Mouse (Mus musculus) T-helper 2 cell (primary cell): ENCODE measurements around the gene Gm14226.
"Not testable (repeated sequence)": the region's sequence is repeated elsewhere in the genome, so short reads cannot be mapped to it uniquely, and the experiment has no call there.

Source experiments
- in situ Hi-C: fragments of 300-600 bp; cut with MboI, MseI; formaldehyde crosslinking; loops from one replicate; pipeline ENCODE4 v1.15.1; 2025; ENCODE audit warnings: high pct_unique_total_duplicates

Gene Gm14226

DNA sequence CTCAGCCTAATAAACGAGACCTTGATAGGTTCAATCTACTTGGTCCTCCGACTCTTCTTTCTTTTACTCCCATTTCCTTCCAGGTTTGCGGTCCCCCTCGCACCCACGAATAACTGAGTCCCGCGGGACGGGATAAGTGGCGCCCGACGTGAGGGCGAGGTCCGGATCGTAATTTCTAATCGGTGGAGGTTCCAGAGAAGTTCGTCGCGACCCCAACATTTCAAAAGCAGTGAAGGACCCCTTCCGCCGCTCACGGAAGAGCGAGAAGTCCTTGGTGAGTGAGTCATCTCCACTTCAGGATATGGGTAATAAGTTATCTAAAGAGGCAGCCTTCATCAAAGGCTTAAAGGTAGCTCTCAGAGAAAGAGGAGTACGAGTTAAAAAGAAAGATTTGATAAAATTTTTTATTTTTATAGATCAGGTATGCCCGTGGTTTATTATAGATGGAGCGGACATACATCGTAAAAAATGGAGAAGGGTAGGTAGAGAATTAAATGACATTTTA, at the start of gene Gm14226:
Gene Gm14226, plus strand, starts transcription at position 16 of the 505 bp plus-strand sequence.
- in situ Hi-C loops: not testable (repeated sequence)

GRCm38 (mm10) chr2:154969740-154970397, 48.2 kb upstream of the Gm14226 start:
- in situ Hi-C loops: not testable (repeated sequence)

GRCm38 (mm10) chr2:154971919-154972692, 46.0 kb upstream of the Gm14226 start:
- in situ Hi-C loops: no loop called here

- in situ Hi-C loops: no loop called here
Measured at GRCm38 (mm10) chr2:154972981-154973380, 45.1 kb upstream of the Gm14226 start.

GRCm38 (mm10) chr2:154986609-154987008, 31.5 kb upstream of the Gm14226 start:
- in situ Hi-C loops: no loop called here

DNA sequence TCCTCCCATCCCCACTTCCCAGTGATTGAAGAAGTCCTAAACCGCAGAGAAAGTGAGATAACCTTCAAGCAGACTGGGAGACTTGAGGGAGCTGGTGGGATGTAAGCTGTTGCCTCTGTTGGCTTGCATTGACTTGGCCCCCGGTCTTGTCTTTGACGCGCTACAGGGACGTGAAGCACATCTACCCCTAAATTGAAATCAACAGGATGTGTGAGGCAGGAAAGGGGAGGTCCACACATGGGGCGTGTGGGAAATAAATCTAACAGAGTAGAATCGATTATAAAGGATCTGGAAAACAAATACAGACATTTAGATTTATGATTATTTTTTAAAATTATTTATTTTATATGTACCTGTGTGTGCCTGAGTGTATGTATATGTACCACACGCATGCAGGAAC, 26.7 kb upstream of the Gm14226 start:
- in situ Hi-C loops: no loop called here

DNA sequence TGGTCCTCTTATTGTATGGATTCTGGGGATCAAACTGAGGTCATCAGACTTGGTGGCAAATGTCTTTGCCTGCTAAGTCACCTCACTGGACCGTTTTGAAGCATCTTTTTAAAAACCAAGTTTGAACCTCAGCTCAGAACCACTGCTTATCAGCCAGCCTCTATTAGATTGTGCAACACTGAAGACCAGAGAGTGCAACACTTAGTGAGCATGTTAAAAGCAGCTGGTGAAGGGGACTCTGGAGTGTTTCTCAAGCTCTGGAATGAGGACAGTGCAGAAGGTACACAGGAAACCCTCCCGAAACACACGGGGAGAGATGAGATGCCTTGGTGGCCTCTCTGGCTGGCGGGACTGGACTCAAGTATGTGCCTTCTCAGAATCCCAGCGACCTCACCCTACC, 26.0 kb upstream of the Gm14226 start:
- in situ Hi-C loops: no loop called here

DNA sequence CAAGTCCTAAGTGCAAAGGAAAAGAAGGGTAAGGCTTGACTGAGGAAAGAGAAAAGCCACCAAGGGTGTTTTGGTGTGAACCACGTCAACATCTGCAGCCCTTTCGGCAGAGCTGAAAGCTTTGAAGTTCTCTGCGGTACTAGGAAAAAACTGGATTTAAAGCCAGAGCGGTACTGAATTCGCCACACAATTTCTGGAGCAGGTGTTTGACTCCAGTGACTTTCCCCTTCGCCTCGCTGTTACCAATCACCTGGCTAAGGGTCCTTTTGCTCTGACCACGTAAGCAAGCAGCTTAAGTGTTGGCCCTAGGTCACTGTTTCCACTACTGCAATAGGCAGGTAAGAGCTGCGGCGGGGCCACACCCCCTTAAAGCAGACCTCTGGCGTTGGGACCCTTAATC, 12.6 kb upstream of the Gm14226 start:
- in situ Hi-C loops: no loop called here

GRCm38 (mm10) chr2:155011086-155011656, 6.9 kb upstream of the Gm14226 start:
- in situ Hi-C loops: no loop called here

DNA sequence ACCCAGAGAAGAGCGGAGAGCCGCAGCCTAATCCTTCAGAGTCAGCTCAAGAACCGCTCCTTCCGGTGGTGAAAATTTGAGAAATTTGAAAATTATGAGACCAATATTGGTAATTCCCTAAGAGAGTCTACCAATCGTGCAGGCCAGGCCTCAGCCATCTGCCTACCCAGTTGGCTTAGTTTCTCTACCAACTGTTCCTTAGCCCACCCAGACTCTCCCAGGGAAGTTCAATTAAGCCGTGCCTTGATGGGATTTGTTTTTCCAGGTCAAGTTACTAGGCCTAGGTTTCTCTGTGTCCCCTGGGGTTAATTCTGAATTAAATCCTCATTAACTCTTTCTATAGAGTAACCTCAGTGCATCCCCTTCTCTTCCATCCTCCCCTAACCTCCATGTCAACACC, 5.1 kb upstream of the Gm14226 start:
- in situ Hi-C loops: no loop called here

GRCm38 (mm10) chr2:155016751-155017150, 1.3 kb upstream of the Gm14226 start:
- in situ Hi-C loops: not testable (repeated sequence)

DNA sequence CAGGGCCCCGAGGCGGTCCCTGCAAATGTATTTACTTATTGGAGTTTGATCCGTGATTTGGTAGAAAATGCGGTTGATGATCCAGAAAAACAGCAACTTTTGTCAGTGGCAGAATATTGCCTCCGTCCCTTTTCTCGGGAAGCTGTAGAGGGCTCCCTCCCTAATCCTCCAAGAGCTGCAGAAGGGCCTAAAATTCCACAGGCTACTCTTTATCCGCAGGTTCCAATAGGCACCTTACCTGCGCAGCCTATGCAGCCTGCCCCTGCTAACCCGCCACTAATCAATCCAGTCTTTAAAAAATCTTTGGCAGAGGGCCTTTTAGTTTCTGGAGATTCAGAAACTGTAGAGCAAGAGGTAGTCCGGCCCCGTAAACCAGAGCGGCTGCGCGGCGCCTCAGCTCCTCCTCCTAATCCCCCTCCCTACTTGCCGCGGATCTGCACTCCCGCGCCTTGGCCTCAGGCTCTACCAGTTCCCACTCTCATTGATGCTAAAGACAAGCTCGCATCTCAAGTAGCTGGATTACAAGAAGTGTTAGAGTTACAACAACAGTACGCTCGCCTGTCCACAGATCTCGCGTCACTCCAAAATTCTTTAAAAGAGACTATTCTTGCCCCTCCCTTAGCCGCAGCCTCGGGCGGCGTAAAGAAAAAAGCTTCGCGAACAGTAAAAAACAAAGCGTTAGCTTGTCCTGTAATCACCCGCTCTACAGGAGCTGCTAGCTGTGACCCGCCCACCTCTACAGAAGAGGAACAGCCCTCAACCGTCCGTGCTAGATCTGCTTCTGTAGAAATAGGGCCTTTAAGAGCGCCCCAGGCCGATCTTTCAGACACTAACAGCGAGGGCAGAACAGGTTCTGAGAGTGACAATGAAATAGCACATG, 936 bp downstream of the Gm14226 start:
- in situ Hi-C loops: no loop called here

GRCm38 (mm10) chr2:155019673-155020072, 1.6 kb downstream of the Gm14226 start:
- in situ Hi-C loops: no loop called here

DNA sequence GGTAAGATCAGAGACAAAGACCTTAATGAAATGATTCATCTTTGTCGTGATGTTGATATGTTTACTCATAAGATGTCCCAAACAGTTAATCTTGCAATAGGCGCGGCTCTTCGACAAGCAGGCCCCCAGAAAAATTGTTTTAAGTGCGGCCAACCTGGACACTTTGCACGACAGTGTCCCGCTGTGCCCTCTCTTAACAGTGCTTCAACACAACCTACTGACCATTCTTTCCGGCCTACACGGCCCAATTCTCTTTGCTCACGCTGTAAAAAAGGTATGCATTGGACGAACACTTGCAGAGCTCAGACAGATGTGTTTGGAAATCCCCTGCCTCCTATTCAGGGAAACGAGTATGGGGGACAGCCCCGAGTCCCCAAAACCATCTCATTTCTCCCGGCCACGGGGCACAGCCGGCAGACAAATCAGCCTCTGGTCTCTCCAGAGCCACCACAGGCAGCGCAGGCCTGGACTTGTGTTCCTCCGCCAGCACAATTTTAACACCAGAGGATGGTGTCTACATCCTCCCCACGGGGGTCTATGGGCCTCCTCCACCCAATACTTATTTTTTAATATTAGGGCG, 2.3 kb downstream of the Gm14226 start:
- in situ Hi-C loops: not testable (repeated sequence)

GRCm38 (mm10) chr2:155030831-155031230, 12.8 kb downstream of the Gm14226 start:
- in situ Hi-C loops: no loop called here

GRCm38 (mm10) chr2:155032938-155033710, 15.1 kb downstream of the Gm14226 start:
- in situ Hi-C loops: no loop called here

GRCm38 (mm10) chr2:155039956-155040355, 21.9 kb downstream of the Gm14226 start:
- in situ Hi-C loops: no loop called here

- in situ Hi-C loops: no loop called here
Measured at GRCm38 (mm10) chr2:155044542-155044941, 26.5 kb downstream of the Gm14226 start.

GRCm38 (mm10) chr2:155045075-155045474, 27.0 kb downstream of the Gm14226 start:
- in situ Hi-C loops: no loop called here

DNA sequence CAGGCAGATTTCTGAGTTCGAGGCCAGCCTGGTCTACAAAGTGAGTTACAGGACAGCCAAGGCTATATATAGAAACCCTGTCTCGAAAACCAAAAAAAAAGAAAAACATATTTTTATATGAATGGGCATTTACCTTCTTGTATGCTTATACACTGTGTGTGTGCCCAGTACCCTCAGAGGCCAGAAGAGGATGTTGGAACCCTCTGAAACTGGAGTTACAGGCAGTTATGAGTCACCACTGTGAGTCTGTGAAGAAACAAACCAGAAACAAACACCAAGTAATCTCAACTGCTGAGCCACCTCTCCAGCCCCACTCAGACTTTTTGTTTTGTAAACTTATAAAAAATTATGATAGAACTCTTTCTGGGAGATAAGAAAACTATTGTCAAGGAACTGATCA, 28.7 kb downstream of the Gm14226 start:
- in situ Hi-C loops: no loop called here
